Mouse (Mus musculus) embryonic facial prominence, embryonic 13.5 days (tissue): ENCODE results near the gene Napb. TPM values are rescaled to one million over a fixed set of nuclear protein-coding genes. Genes with fewer than 3 reads are reported as not detected.

Experiments used
- ATAC-seq: fragments of 200-750 bp; cut with Nextera tagmentation; 2 replicates; pipeline ENCODE4 v1.8.0; 2017; ENCODE audit warnings: low read depth; ENCODE audit not compliant: insufficient number of reproducible peaks, insufficient read depth, low FRiP score, low TSS enrichment
- H3K27ac ChIP-seq: fragments of 300-500 bp; sonication (generic); 2 replicates; pipeline ENCODE4 v1.5.1; 2015; ENCODE audit warnings: moderate library complexity, mild to moderate bottlenecking, inconsistent platforms
- H3K27me3 ChIP-seq: fragments of 300-500 bp; sonication (generic); 2 replicates; pipeline ENCODE4 v1.6.1; 2015; ENCODE audit warnings: mild to moderate bottlenecking, inconsistent platforms
- H3K36me3 ChIP-seq: fragments of 300-500 bp; sonication (generic); 2 replicates; pipeline ENCODE4 v1.6.1; 2015; ENCODE audit warnings: mild to moderate bottlenecking, inconsistent platforms
- H3K4me1 ChIP-seq: fragments of 300-500 bp; sonication (generic); 2 replicates; pipeline ENCODE4 v1.6.1; 2015; ENCODE audit warnings: inconsistent platforms
- H3K4me2 ChIP-seq: fragments of 300-500 bp; sonication (generic); 2 replicates; pipeline ENCODE4 v1.6.1; 2015; ENCODE audit warnings: moderate library complexity, mild to moderate bottlenecking, inconsistent platforms
- H3K4me3 ChIP-seq: fragments of 300-500 bp; sonication (generic); 2 replicates; pipeline ENCODE4 v1.5.1; 2015; ENCODE audit warnings: mild to moderate bottlenecking, inconsistent platforms
- H3K9ac ChIP-seq: fragments of 300-500 bp; sonication (generic); 2 replicates; pipeline ENCODE4 v1.6.1; 2015; ENCODE audit warnings: mild to moderate bottlenecking, inconsistent platforms
- H3K9me3 ChIP-seq: fragments of 300-500 bp; sonication (generic); 2 replicates; pipeline ENCODE4 v1.6.1; 2016; ENCODE audit warnings: inconsistent platforms
- WGBS: fragments of 180-500 bp; shearing (Covaris S2); methylation state at CpG from one replicate; pipeline ENCODE4 v1.1.7; 2015; ENCODE audit warnings: mixed read lengths; 5-methylcytosine and 5-hydroxymethylcytosine counted together
- polyA plus RNA-seq: library from polyadenylated mRNA; unstranded; fragments of >200 nt; fragmentation: Nextera tagmentation; extraction: Ambion mirVana; gene quantifications from 2 replicates; pipeline ENCODE4 v1.2.1, GENCODE M21; 2015

Gene Napb
- polyA plus RNA-seq, 1 experiment from 2014 or later, result 4.2 TPM

DNA sequence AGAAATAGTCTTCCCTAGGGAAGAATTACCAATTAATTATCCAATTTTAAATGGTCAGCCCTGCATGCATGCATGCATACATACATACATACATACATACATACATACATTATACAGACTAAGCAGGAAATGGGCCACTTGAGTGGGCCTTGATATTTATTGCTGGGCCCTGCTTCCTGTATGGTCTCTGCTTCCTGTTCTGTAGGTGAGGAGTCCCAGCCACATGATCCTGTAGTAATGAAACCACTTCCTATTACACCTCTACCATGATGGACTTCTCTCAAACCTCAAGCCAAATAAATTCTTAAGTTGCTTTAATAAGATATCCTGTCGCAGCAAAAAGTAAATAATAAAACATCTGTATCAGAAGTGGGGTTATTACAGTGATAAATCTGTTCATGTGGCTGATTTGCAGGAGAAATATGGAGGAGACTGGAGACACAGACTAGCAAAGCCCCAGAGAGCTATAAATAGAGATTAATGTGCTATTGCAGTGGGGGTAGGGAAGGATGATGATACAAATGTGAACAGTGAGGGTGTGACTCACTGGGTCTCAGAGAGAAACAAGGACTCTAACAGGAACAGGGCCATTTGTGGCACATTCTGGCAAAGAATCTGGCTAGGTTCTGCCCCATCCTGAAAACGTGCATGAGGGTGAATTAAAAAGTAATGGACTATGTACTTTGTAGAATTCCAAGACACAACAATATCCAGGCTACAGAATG is 12.8 kb downstream of the Napb start:
- no peaks in the 10 kb centered on the region for H3K27me3 ChIP-seq
- H3K4me1 ChIP-seq, result no peaks in the 10 kb centered on the region
- no peak overlapping the region for H3K27ac ChIP-seq
- WGBS, result 87% methylated on average over 2 of the region's 2 CpGs
- no peak overlapping the region for H3K4me3 ChIP-seq
- no peaks in the 10 kb centered on the region for H3K9me3 ChIP-seq
- H3K4me2 ChIP-seq, result no peak overlapping the region
- no peaks in the 10 kb centered on the region for H3K36me3 ChIP-seq
- no peak for ATAC-seq
- H3K9ac ChIP-seq, result no peak overlapping the region

GRCm38 (mm10) chr2:148717072-148717471 is 15.2 kb downstream of the Napb start:
- Histone ChIP-seq H3K4me3 (no peak overlapping the region), H3K9ac (no peak overlapping the region)

DNA sequence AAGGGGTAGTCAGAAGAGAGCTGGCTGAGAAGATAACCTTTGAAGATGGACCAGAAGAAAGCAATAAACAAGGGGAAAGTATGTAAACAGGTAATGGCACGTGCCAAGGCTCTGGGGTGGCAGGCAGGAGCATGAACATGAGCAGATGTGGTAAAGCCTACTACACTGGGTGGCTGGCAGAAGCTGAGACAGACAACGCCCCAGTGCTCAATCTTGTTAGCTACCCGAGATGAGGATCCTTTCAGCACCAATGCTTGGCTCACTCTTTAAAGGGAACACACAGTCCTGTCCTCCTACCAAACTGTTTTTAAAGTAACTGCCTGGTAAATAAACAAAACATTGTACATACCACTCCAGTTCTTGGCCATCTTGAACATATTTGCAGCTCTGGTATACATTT is 19.9 kb downstream of the Napb start:
- Histone ChIP-seq H3K9ac (no peak overlapping the region), H3K4me2 (no peak overlapping the region), H3K27ac (no peak overlapping the region), H3K27me3 (no peaks in the 10 kb centered on the region), H3K9me3 (no peaks in the 10 kb centered on the region), H3K36me3 (peaks cover 15% of the 10 kb centered on the region; the same call in 1 of the 2 replicates), H3K4me3 (no peak overlapping the region), H3K4me1 (0 out of 2 replicates have a peak, but pooled peaks cover 3% of the 10 kb centered on the region)
- ATAC-seq, result no peak
- 65% methylated on average over 3 of the region's 3 CpGs for WGBS

More at GRCm38 (mm10) chr2:148717072-148717471, 15.2 kb downstream of the Napb start:
- H3K4me2 ChIP-seq, result no peak overlapping the region
- 67% methylated on average over 2 of the region's 2 CpGs for WGBS
- H3K4me1 ChIP-seq, result 0 out of 2 replicates have a peak, but pooled peaks cover 3% of the 10 kb centered on the region
- no peak overlapping the region for H3K27ac ChIP-seq
- no peaks in the 10 kb centered on the region for H3K36me3 ChIP-seq
- no peaks in the 10 kb centered on the region for H3K27me3 ChIP-seq
- ATAC-seq, result no peak
- H3K9me3 ChIP-seq, result no peaks in the 10 kb centered on the region

DNA sequence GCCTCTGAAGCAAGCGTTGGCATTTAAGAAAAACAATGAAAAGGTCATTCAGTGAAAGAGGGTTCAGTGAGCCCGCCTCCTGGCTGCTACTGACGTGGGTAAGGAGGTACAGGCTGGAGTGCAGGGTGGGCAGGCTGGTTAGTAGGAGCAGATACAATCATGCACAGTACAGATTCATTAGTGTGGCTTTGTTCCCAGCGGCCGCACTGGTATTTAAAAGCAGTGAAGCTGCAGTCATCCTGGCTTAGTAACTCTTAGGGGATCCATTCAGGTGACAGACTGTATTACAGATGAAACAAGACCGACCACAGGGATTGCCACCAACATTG is 25.1 kb downstream of the Napb start:
- H3K27me3 ChIP-seq, result no peaks in the 10 kb centered on the region
- H3K36me3 ChIP-seq, result peaks cover 34% of the 10 kb centered on the region
- ATAC-seq, result no peak
- 84% methylated on average over 6 of the region's 6 CpGs for WGBS
- H3K4me2 ChIP-seq, result no peak overlapping the region
- H3K4me1 ChIP-seq, result 0 out of 2 replicates have a peak, but pooled peaks cover under 1% of the 10 kb centered on the region
- no peak overlapping the region for H3K4me3 ChIP-seq
- no peak overlapping the region for H3K27ac ChIP-seq
- H3K9me3 ChIP-seq, result no peaks in the 10 kb centered on the region
- no peak overlapping the region for H3K9ac ChIP-seq

DNA sequence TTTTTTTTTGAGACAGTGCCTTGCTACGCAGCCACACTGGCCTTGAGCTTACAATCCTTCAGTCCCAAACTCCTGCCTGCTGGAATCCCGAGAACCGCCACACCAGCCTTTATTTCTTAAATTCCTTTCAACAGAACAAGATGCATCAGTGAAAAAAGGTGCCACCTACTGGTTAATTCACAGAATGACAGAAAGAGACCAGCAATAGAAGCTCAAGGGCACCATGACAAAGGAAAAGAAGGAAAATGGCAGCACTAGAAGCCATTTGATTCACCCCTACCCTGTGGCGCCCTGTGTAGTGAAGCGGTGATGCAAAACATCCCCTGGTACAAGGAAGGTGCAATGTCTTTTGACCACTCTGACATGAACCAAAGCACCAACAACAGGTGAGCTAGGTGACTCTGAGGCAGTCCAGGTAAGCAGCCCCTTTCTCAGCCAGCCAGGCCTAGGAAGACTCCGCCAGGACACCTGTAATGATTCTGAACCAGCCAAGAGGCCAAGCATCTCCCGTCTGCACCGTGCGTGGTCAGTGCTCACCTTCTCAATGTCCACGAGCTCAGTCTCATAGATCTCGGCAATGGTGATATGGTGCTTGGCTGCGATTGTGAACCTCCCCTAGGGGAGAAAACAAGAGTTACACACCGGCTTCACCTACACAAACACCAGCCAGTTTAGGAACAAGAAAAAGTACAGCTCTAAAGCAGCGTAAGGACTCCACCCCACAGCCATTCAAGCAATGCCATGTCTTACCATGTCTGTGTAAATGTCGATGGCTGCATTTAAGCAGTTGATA is 25.7 kb downstream of the Napb start:
- WGBS, result 82% methylated on average over 15 of the region's 15 CpGs

GRCm38 (mm10) chr2:148698571-148698970 is 33.7 kb downstream of the Napb start:
- Histone ChIP-seq H3K9me3 (no peaks in the 10 kb centered on the region), H3K9ac (no peak overlapping the region), H3K4me1 (no peaks in the 10 kb centered on the region), H3K36me3 (peaks cover 68% of the 10 kb centered on the region), H3K27ac (no peak overlapping the region), H3K4me2 (no peak overlapping the region), H3K27me3 (no peaks in the 10 kb centered on the region), H3K4me3 (no peak overlapping the region)
- WGBS, result 68% methylated on average over 5 of the region's 5 CpGs
- ATAC-seq, result no peak

More for the DNA sequence above, 25.7 kb downstream of the Napb start:
- no peaks in the 10 kb centered on the region for H3K4me1 ChIP-seq
- H3K4me2 ChIP-seq, result no peak overlapping the region
- H3K9ac ChIP-seq, result no peak overlapping the region
- peaks cover 31% of the 10 kb centered on the region for H3K36me3 ChIP-seq
- H3K27ac ChIP-seq, result no peak overlapping the region
- no peak overlapping the region for H3K4me3 ChIP-seq
- H3K27me3 ChIP-seq, result no peaks in the 10 kb centered on the region
- no peak for ATAC-seq
- no peaks in the 10 kb centered on the region for H3K9me3 ChIP-seq

GRCm38 (mm10) chr2:148690781-148691180 is 41.5 kb downstream of the Napb start:
- H3K9me3 ChIP-seq, result no peaks in the 10 kb centered on the region
- no peak overlapping the region for H3K4me3 ChIP-seq
- H3K27ac ChIP-seq, result no peak overlapping the region
- H3K36me3 ChIP-seq, result peaks cover 92% of the 10 kb centered on the region
- no peak overlapping the region for H3K4me2 ChIP-seq
- H3K4me1 ChIP-seq, result no peaks in the 10 kb centered on the region
- H3K27me3 ChIP-seq, result no peaks in the 10 kb centered on the region
- ATAC-seq, result no peak
- 92% methylated on average over 5 of the region's 5 CpGs for WGBS
- no peak overlapping the region for H3K9ac ChIP-seq

DNA sequence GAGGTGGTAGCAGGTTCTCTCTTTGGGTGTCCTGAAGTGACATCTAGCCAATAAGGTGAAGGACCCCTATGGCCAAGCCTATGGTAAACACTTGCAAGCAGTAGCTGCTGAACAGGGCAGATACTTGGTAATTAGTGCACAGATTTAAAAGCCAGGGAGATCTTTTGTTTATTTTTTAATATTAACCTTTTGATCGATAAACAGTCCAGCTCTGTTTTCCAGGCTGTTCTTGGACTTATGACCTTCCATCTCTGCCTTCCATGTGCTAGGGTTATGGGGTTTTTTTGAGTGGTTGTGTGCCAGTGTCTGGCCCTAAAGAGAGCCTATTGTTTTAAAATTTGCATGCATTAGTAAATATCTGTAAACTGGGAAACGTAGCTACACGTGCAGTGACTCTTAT is 42.0 kb downstream of the Napb start:
- Histone ChIP-seq H3K9ac (no peak overlapping the region), H3K4me3 (no peak overlapping the region), H3K4me2 (no peak overlapping the region), H3K27me3 (no peaks in the 10 kb centered on the region), H3K27ac (no peak overlapping the region), H3K36me3 (peaks cover 92% of the 10 kb centered on the region), H3K9me3 (no peaks in the 10 kb centered on the region), H3K4me1 (no peaks in the 10 kb centered on the region)
- WGBS, result 95% methylated on average over 3 of the region's 3 CpGs
- no peak for ATAC-seq

- ATAC-seq, result no peak
- H3K27ac ChIP-seq, result no peak overlapping the region
- no peak overlapping the region for H3K9ac ChIP-seq
- H3K27me3 ChIP-seq, result no peaks in the 10 kb centered on the region
- no peaks in the 10 kb centered on the region for H3K9me3 ChIP-seq
- 0 out of 2 replicates have a peak, but pooled peaks cover 3% of the 10 kb centered on the region for H3K4me1 ChIP-seq
- no peak overlapping the region for H3K4me3 ChIP-seq
- H3K4me2 ChIP-seq, result no peak overlapping the region
- peaks cover 92% of the 10 kb centered on the region for H3K36me3 ChIP-seq
- 92% methylated on average over 6 of the region's 6 CpGs for WGBS
These were observed 42.7 kb downstream of the Napb start for GRCm38 (mm10) chr2:148689444-148690140.

GRCm38 (mm10) chr2:148687971-148688370 is 44.3 kb downstream of the Napb start:
- H3K27ac ChIP-seq, result no peak overlapping the region
- H3K4me2 ChIP-seq, result no peak overlapping the region
- H3K4me3 ChIP-seq, result no peak overlapping the region
- no peaks in the 10 kb centered on the region for H3K27me3 ChIP-seq
- 0 out of 2 replicates have a peak, but pooled peaks cover 3% of the 10 kb centered on the region for H3K4me1 ChIP-seq
- H3K9me3 ChIP-seq, result no peaks in the 10 kb centered on the region
- peaks cover 94% of the 10 kb centered on the region for H3K36me3 ChIP-seq
- no peak for ATAC-seq
- 92% methylated on average over 5 of the region's 5 CpGs for WGBS
- H3K9ac ChIP-seq, result no peak overlapping the region

DNA sequence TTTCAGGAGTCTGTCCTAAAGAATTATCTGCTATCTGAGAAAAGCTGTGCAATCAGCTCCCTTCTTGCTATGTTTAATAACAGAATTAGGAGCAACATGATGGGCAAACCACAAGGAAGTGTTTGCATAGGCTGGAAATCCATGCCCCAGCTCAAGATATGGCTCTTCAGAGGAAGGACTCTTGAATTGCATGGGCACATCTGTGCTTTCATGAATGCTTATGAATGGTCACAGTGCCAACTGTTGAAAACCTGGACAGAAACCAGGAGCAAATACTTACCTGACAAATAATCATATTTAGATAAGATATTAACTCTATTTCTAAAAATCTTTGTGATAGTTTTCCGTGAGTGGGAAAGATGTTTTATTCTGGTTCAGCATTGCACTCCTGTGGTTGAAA is 45.4 kb downstream of the Napb start:
- peaks cover 85% of the 10 kb centered on the region for H3K36me3 ChIP-seq

More for the DNA sequence above, 45.4 kb downstream of the Napb start:
- Histone ChIP-seq H3K9ac (no peak overlapping the region), H3K27ac (no peak overlapping the region), H3K27me3 (no peaks in the 10 kb centered on the region), H3K4me3 (no peak overlapping the region), H3K9me3 (no peaks in the 10 kb centered on the region), H3K4me1 (peaks cover 9% of the 10 kb centered on the region), H3K4me2 (no peak overlapping the region)
- 95% methylated on average over 1 of the region's 1 CpGs for WGBS
- no peak for ATAC-seq
